Mouse (Mus musculus) forebrain, embryonic 12.5 days (tissue): ENCODE measurements at regions not wholly inside any gene's neighbourhood (a gene's known extent, or its start where the extent isn't known, plus 50 kb on each side); places are given as distances from the start of the nearest gene placed in this dataset.
A peak's percentile ranks its signal among the peaks of the same experiment; 100 is the strongest.
"Not testable (repeated sequence)": the region's sequence is repeated elsewhere in the genome, so short reads cannot be mapped to it uniquely, and the experiment has no call there.

Source experiments
- ATAC-seq: fragments of 200-750 bp; cut with Nextera tagmentation; 2 replicates; pipeline ENCODE4 v1.8.0; 2017; ENCODE audit warnings: moderate TSS enrichment; ENCODE audit not compliant: low FRiP score
- H3K27ac ChIP-seq: fragments of 300-500 bp; sonication (generic); 2 replicates; pipeline ENCODE4 v1.5.1; 2016; ENCODE audit warnings: mild to moderate bottlenecking
- H3K27me3 ChIP-seq: fragments of 300-500 bp; sonication (generic); 2 replicates; pipeline ENCODE4 v1.6.1; 2016; ENCODE audit warnings: mild to moderate bottlenecking
- H3K36me3 ChIP-seq: fragments of 300-500 bp; sonication (generic); replicated peaks from 2 replicates; pipeline ENCODE4 v1.6.1; 2016; ENCODE audit warnings: mild to moderate bottlenecking
- H3K4me1 ChIP-seq: fragments of 300-500 bp; sonication (generic); 2 replicates; pipeline ENCODE4 v1.6.1; 2016
- H3K4me2 ChIP-seq: fragments of 300-500 bp; sonication (generic); 2 replicates; pipeline ENCODE4 v1.6.1; 2016; ENCODE audit warnings: mild to moderate bottlenecking, moderate library complexity
- H3K4me3 ChIP-seq: fragments of 300-500 bp; sonication (generic); replicated peaks from 2 replicates; pipeline ENCODE4 v1.5.1; 2016; ENCODE audit warnings: mild to moderate bottlenecking
- H3K9ac ChIP-seq: fragments of 300-500 bp; sonication (generic); 2 replicates; pipeline ENCODE4 v1.6.1; 2016; ENCODE audit warnings: mild to moderate bottlenecking
- H3K9me3 ChIP-seq: fragments of 300-500 bp; sonication (generic); 2 replicates; pipeline ENCODE4 v1.6.1; 2016
- WGBS: fragments of 180-500 bp; shearing (Covaris S2); methylation state at CpG from one replicate; pipeline ENCODE4 v1.1.7; 2016; 5-methylcytosine and 5-hydroxymethylcytosine counted together

- no peaks in the 10 kb centered on the region for H3K27me3 ChIP-seq
- H3K4me2 ChIP-seq = no peak overlapping the region
- no peak overlapping the region for H3K9ac ChIP-seq
- 75% methylated on average over 2 of the region's 2 CpGs for WGBS
- H3K36me3 ChIP-seq = no peaks in the 10 kb centered on the region
- no peak overlapping the region for H3K27ac ChIP-seq
- no peaks in the 10 kb centered on the region for H3K4me1 ChIP-seq
- H3K9me3 ChIP-seq = no peaks in the 10 kb centered on the region
- no peak for ATAC-seq
- no peak overlapping the region for H3K4me3 ChIP-seq
These were observed 54.7 kb upstream of the Nlrp1b start for GRCm38 (mm10) chr11:71285193-71285592.

DNA sequence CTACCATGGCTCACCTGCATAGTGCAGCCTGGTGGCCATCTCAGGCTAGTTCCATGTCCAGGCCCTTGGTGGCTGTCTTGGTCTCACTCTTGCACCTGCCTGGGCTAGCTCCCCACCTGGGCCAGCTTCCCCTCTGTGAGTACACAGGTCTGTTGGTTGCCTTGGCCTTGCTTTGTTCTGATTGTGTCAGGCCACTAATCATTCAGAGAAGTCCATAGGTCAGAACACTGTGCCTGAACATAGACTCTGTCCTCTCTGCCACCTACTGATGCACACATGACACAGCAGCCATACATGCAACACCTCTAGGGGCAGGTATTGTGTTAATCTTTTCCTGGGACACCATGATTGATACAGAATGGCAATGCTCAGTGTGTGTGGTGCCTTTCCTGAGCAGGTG lies 57.7 kb upstream of the Nlrp1b start:
- not testable (repeated sequence) for H3K9ac ChIP-seq, H3K4me3 ChIP-seq, H3K36me3 ChIP-seq, H3K27ac ChIP-seq, H3K9me3 ChIP-seq, H3K4me2 ChIP-seq, ATAC-seq, H3K27me3 ChIP-seq, H3K4me1 ChIP-seq

DNA sequence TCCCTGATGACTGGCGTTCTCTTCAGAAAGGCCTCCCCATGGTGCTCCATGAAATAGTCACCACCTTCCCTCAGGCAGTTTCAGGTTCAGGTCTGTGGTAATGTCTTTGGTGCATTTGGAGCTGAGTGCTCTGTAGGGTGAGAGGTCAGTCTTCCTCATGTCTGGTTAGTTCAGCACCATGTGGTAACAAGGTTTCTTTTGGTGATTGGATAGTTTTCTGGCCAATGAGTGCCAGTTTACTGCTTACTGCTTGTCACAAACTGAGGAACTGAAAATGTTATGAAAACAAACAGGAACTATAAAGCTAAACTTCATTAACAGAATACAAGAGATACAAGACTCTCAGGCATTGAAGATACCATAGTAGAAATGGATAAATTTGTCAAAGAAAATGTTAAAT lies 59.0 kb upstream of the Nlrp1b start:
- ATAC-seq = no peak
- Histone ChIP-seq H3K4me3 (no peak overlapping the region), H3K36me3 (no peaks in the 10 kb centered on the region), H3K27ac (no peak overlapping the region), H3K9ac (no peak overlapping the region), H3K4me1 (no peaks in the 10 kb centered on the region), H3K4me2 (no peak overlapping the region), H3K9me3 (no peaks in the 10 kb centered on the region), H3K27me3 (no peaks in the 10 kb centered on the region)
- WGBS = 93% methylated on average over 1 of the region's 1 CpGs

DNA sequence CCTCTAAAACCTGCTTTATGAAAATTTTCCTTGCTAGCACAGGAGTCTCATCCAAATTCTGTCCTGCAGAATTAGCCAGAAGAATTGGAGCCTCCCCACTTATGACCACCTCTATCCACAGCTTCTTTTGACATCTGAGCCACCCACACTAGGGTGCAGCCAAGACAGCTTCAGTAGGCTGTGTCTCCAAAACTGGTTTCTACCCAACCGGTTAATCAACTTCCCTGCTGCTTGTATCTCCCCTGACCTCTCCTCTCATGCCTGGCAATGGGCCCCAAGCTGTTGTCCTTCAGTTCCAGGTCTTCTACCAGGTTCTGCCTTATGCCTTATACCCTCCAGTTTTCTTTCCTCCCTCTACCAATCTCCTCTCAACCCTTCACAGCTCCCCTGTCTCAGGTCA lies 68.9 kb upstream of the Nlrp1b start:
- WGBS = 96% methylated on average over 1 of the region's 1 CpGs
- H3K36me3 ChIP-seq = no peaks in the 10 kb centered on the region
- H3K4me1 ChIP-seq = no peaks in the 10 kb centered on the region
- H3K4me2 ChIP-seq = no peak overlapping the region
- no peaks in the 10 kb centered on the region for H3K27me3 ChIP-seq
- ATAC-seq = no peak
- no peaks in the 10 kb centered on the region for H3K9me3 ChIP-seq
- no peak overlapping the region for H3K4me3 ChIP-seq
- no peak overlapping the region for H3K9ac ChIP-seq
- H3K27ac ChIP-seq = no peak overlapping the region

- WGBS = 35% methylated on average over 1 of the region's 1 CpGs
- no peaks in the 10 kb centered on the region for H3K36me3 ChIP-seq
- H3K9ac ChIP-seq = no peak overlapping the region
- H3K27ac ChIP-seq = no peak overlapping the region
- H3K4me2 ChIP-seq = no peak overlapping the region
- ATAC-seq = no peak
- H3K27me3 ChIP-seq = no peaks in the 10 kb centered on the region
- no peak overlapping the region for H3K4me3 ChIP-seq
- no peaks in the 10 kb centered on the region for H3K9me3 ChIP-seq
- no peaks in the 10 kb centered on the region for H3K4me1 ChIP-seq
These were observed 92.9 kb upstream of the Nlrp1b start for GRCm38 (mm10) chr11:71323439-71323838.

GRCm38 (mm10) chr11:71337428-71337827 lies 106.9 kb upstream of the Nlrp1b start:
- WGBS = 12% methylated on average over 1 of the region's 1 CpGs
- H3K36me3 ChIP-seq = no peaks in the 10 kb centered on the region

GRCm38 (mm10) chr11:71346024-71346423 lies 115.5 kb upstream of the Nlrp1b start:
- H3K36me3 ChIP-seq = no peaks in the 10 kb centered on the region
- no peak for ATAC-seq
- H3K27ac ChIP-seq = no peak overlapping the region
- H3K27me3 ChIP-seq = no peaks in the 10 kb centered on the region
- no peaks in the 10 kb centered on the region for H3K9me3 ChIP-seq
- no peak overlapping the region for H3K4me2 ChIP-seq
- no peaks in the 10 kb centered on the region for H3K4me1 ChIP-seq
- no peak overlapping the region for H3K4me3 ChIP-seq
- H3K9ac ChIP-seq = no peak overlapping the region
- WGBS = 49% methylated on average over 3 of the region's 3 CpGs

More at GRCm38 (mm10) chr11:71337428-71337827, 106.9 kb upstream of the Nlrp1b start:
- H3K27ac ChIP-seq = no peak overlapping the region
- H3K4me2 ChIP-seq = no peak overlapping the region
- H3K9ac ChIP-seq = no peak overlapping the region
- no peak for ATAC-seq
- no peaks in the 10 kb centered on the region for H3K4me1 ChIP-seq
- no peak overlapping the region for H3K4me3 ChIP-seq
- H3K9me3 ChIP-seq = no peaks in the 10 kb centered on the region
- H3K27me3 ChIP-seq = no peaks in the 10 kb centered on the region

DNA sequence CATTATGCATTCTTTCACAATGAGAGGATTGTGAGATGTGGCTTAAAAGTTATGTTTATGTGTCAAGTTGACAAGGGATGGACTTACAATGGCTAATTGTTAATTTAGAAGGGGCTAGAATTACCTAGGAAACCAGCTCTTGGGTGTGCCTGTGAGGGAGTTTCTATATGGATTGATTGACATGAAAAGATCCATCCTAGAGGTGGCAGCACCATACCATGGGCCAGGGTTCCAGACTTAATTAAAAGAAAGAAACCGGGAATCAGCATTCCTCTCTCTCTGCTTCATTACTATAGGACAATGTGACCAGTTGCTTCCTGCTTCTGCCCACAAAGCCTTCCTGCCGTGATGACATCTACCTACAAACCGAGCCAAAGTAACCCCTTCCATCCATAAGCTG lies 126.6 kb upstream of the Nlrp1b start:
- no peaks in the 10 kb centered on the region for H3K9me3 ChIP-seq
- 29% methylated on average over 3 of the region's 3 CpGs for WGBS
- no peaks in the 10 kb centered on the region for H3K4me1 ChIP-seq
- no peak overlapping the region for H3K4me2 ChIP-seq
- no peak for ATAC-seq
- H3K36me3 ChIP-seq = no peaks in the 10 kb centered on the region
- H3K27me3 ChIP-seq = no peaks in the 10 kb centered on the region
- no peak overlapping the region for H3K27ac ChIP-seq
- no peak overlapping the region for H3K9ac ChIP-seq
- H3K4me3 ChIP-seq = no peak overlapping the region

GRCm38 (mm10) chr11:71360856-71361255 lies 130.3 kb upstream of the Nlrp1b start:
- H3K36me3 ChIP-seq = no peaks in the 10 kb centered on the region
- no peak overlapping the region for H3K4me3 ChIP-seq
- no peak overlapping the region for H3K9ac ChIP-seq
- WGBS = 75% methylated on average over 5 of the region's 5 CpGs
- H3K27ac ChIP-seq = no peak overlapping the region
- no peaks in the 10 kb centered on the region for H3K9me3 ChIP-seq
- ATAC-seq = no peak
- no peaks in the 10 kb centered on the region for H3K27me3 ChIP-seq
- no peak overlapping the region for H3K4me2 ChIP-seq
- H3K4me1 ChIP-seq = no peaks in the 10 kb centered on the region

- Histone ChIP-seq H3K9ac (no peak overlapping the region), H3K36me3 (no peaks in the 10 kb centered on the region), H3K9me3 (no peaks in the 10 kb centered on the region), H3K4me3 (no peak overlapping the region), H3K27ac (no peak overlapping the region), H3K4me1 (no peaks in the 10 kb centered on the region), H3K27me3 (no peaks in the 10 kb centered on the region), H3K4me2 (no peak overlapping the region)
- ATAC-seq = no peak
- WGBS = 71% methylated on average over 5 of the region's 5 CpGs
These were observed 141.3 kb upstream of the Nlrp1b start for GRCm38 (mm10) chr11:71371871-71372270.

DNA sequence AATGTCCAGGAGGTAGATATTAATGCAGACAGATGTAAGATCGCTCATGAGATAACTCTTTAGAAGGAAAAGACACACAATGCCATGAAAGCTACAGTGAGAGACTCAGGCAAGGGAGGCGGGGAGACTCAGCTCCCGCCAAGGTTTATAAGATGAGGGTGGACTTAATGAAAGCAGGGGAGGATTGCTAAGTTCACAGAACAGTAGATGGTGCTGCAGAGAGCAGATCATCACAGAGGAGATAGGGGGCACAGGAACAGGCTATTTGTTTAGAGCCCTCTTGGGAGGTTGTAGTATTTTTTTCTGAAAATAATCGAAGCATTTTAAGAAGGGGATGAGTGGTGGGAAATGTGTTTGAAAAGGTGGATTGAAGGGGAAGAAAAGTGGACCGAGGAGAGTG lies 144.6 kb upstream of the Nlrp1b start:
- ATAC-seq = no peak
- Histone ChIP-seq H3K4me3 (no peak overlapping the region), H3K27me3 (no peaks in the 10 kb centered on the region), H3K4me1 (no peaks in the 10 kb centered on the region), H3K4me2 (no peak overlapping the region), H3K9ac (no peak overlapping the region), H3K9me3 (no peaks in the 10 kb centered on the region), H3K27ac (no peak overlapping the region), H3K36me3 (no peaks in the 10 kb centered on the region)
- 63% methylated on average over 5 of the region's 5 CpGs for WGBS

GRCm38 (mm10) chr11:71388411-71388810 lies 157.9 kb upstream of the Nlrp1b start:
- ATAC-seq = no peak
- Histone ChIP-seq H3K4me3 (no peak overlapping the region), H3K27me3 (no peaks in the 10 kb centered on the region), H3K27ac (no peak overlapping the region), H3K9me3 (no peaks in the 10 kb centered on the region), H3K4me1 (peaks cover 8% of the 10 kb centered on the region), H3K36me3 (no peaks in the 10 kb centered on the region), H3K4me2 (no peak overlapping the region), H3K9ac (no peak overlapping the region)
- 74% methylated on average over 4 of the region's 4 CpGs for WGBS

DNA sequence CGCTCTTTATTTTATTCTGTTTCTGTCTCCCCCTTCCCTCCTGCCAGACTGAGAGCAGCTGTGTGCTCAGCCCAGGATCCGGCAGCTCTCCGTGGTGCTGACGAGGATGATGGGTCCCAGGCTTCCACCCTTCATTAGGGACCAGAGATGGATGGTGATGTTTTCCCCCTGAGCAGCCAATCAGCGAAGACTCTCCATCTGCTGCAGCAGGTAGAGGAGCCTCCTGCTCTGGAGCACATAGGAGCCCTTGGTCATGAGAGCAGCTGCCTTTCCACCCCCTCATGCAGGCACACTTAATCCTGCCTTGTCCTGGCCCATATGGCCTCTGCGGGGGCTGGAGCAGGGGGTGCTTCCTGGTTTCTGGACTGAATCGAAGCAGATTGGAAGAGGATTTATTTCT lies 159.1 kb upstream of the Nlrp1b start:
- no peaks in the 10 kb centered on the region for H3K9me3 ChIP-seq
- H3K4me1 ChIP-seq = peaks cover 8% of the 10 kb centered on the region
- 16% methylated on average over 7 of the region's 7 CpGs for WGBS
- H3K4me3 ChIP-seq = no peak overlapping the region
- no peaks in the 10 kb centered on the region for H3K27me3 ChIP-seq
- H3K27ac ChIP-seq = peak overlapping the region; percentile 70
- peak; percentile 88 for ATAC-seq
- no peak overlapping the region for H3K9ac ChIP-seq
- H3K36me3 ChIP-seq = no peaks in the 10 kb centered on the region
- peak overlapping the region; percentile 36 for H3K4me2 ChIP-seq

GRCm38 (mm10) chr11:71390151-71390550 lies 159.6 kb upstream of the Nlrp1b start:
- Histone ChIP-seq H3K27me3 (no peaks in the 10 kb centered on the region), H3K9ac (no peak overlapping the region), H3K36me3 (no peaks in the 10 kb centered on the region), H3K27ac (peak overlapping the region; percentile 70; the same call in 1 of the 2 replicates), H3K4me1 (peaks cover 8% of the 10 kb centered on the region), H3K9me3 (no peaks in the 10 kb centered on the region), H3K4me2 (peak overlapping the region; percentile 36; the same call in 1 of the 2 replicates), H3K4me3 (no peak overlapping the region)
- no peak for ATAC-seq
- 61% methylated on average over 3 of the region's 3 CpGs for WGBS
